Mouse (Mus musculus): Measurements from ENCODE around the gene Ntrk3. TPM values are rescaled to one million over a fixed set of nuclear protein-coding genes. Genes with fewer than 3 reads are reported as not detected.
A peak's percentile ranks its signal among the peaks of the same experiment; 100 is the strongest.

Ntrk3 gene
- polyA plus RNA-seq, 1 experiment = 9.7 TPM

- TF ChIP-seq POLR2A (IDR thresholded peaks at IDR 0.05; ENCODE audit: low read depth, low read length) = no peak
- TF ChIP-seq CTCF (conservative IDR thresholded peaks at IDR 0.05; ENCODE audit: insufficient read depth, insufficient read length, low read depth, low read length) = no peak
- Histone ChIP-seq H3K4me1 (ENCODE audit: control insufficient read depth, insufficient read depth, low read length) (no peaks in the 10 kb centered on the region), H3K4me3 (ENCODE audit: insufficient read depth, low read depth, low read length) (no peak overlapping the region), H3K36me3 (ENCODE audit: control insufficient read depth, insufficient read depth, low read length) (no peaks in the 10 kb centered on the region), H3K27ac (ENCODE audit: insufficient read depth, low read depth, low read length) (no peak overlapping the region), H3K27me3 (replicated peaks; ENCODE audit: control insufficient read depth, insufficient read depth, low read length) (no peaks in the 10 kb centered on the region)
- WGBS = 61% methylated on average over 4 of the region's 4 CpGs
- peak; percentile 3 for DNase-seq
Observed at GRCm38 (mm10) chr7:78623686-78624085, 114.1 kb downstream of the Ntrk3 start.

- WGBS = 40% methylated on average over 4 of the region's 4 CpGs
- DNase-seq = no peak
- H3K4me1 ChIP-seq (ENCODE audit: control insufficient read depth, insufficient read depth, low read length) = no peaks in the 10 kb centered on the region
- H3K4me3 ChIP-seq (ENCODE audit: insufficient read depth, low read depth, low read length) = no peak overlapping the region
- no peak overlapping the region for H3K27ac ChIP-seq (ENCODE audit: insufficient read depth, low read depth, low read length)
- no peaks in the 10 kb centered on the region for H3K36me3 ChIP-seq (ENCODE audit: control insufficient read depth, insufficient read depth, low read length)
- TF ChIP-seq CTCF (conservative IDR thresholded peaks at IDR 0.05; ENCODE audit: insufficient read depth, insufficient read length, low read depth, low read length) = no peak
- no peaks in the 10 kb centered on the region for H3K27me3 ChIP-seq (replicated peaks; ENCODE audit: control insufficient read depth, insufficient read depth, low read length)
Observed at GRCm38 (mm10) chr7:78621115-78621514, 116.7 kb downstream of the Ntrk3 start.

- H3K4me3 ChIP-seq (ENCODE audit: insufficient read depth, low read depth, low read length) = no peak overlapping the region
- no peaks in the 10 kb centered on the region for H3K36me3 ChIP-seq (ENCODE audit: control insufficient read depth, insufficient read depth, low read length)
- no peak for DNase-seq
- H3K4me1 ChIP-seq (ENCODE audit: control insufficient read depth, insufficient read depth, low read length) = no peaks in the 10 kb centered on the region
- no peak for TF ChIP-seq POLR2A (IDR thresholded peaks at IDR 0.05; ENCODE audit: low read depth, low read length)
- TF ChIP-seq CTCF (conservative IDR thresholded peaks at IDR 0.05; ENCODE audit: insufficient read depth, insufficient read length, low read depth, low read length) = no peak
- no peak overlapping the region for H3K27ac ChIP-seq (ENCODE audit: insufficient read depth, low read depth, low read length)
- WGBS = 43% methylated on average over 9 of the region's 9 CpGs
- H3K27me3 ChIP-seq (replicated peaks; ENCODE audit: control insufficient read depth, insufficient read depth, low read length) = no peaks in the 10 kb centered on the region
Observed at GRCm38 (mm10) chr7:78619818-78620577, 117.8 kb downstream of the Ntrk3 start.

- WGBS = 22% methylated on average over 5 of the region's 5 CpGs
- DNase-seq = no peak
- no peak overlapping the region for H3K27ac ChIP-seq (ENCODE audit: insufficient read depth, low read depth, low read length)
- no peaks in the 10 kb centered on the region for H3K27me3 ChIP-seq (replicated peaks; ENCODE audit: control insufficient read depth, insufficient read depth, low read length)
- H3K4me1 ChIP-seq (ENCODE audit: control insufficient read depth, insufficient read depth, low read length) = no peaks in the 10 kb centered on the region
- no peaks in the 10 kb centered on the region for H3K36me3 ChIP-seq (ENCODE audit: control insufficient read depth, insufficient read depth, low read length)
- TF ChIP-seq CTCF (conservative IDR thresholded peaks at IDR 0.05; ENCODE audit: insufficient read depth, insufficient read length, low read depth, low read length) (no peak), POLR2A (IDR thresholded peaks at IDR 0.05; ENCODE audit: low read depth, low read length) (no peak)
- H3K4me3 ChIP-seq (ENCODE audit: insufficient read depth, low read depth, low read length) = no peak overlapping the region
Observed at GRCm38 (mm10) chr7:78605538-78606130, 132.2 kb downstream of the Ntrk3 start.

- DNase-seq = no peak
- no peak for TF ChIP-seq POLR2A (IDR thresholded peaks at IDR 0.05; ENCODE audit: low read depth, low read length)
- TF ChIP-seq CTCF (conservative IDR thresholded peaks at IDR 0.05; ENCODE audit: insufficient read depth, insufficient read length, low read depth, low read length) = no peak
- Histone ChIP-seq H3K4me1 (ENCODE audit: control insufficient read depth, insufficient read depth, low read length) (no peaks in the 10 kb centered on the region), H3K27ac (ENCODE audit: insufficient read depth, low read depth, low read length) (no peak overlapping the region), H3K4me3 (ENCODE audit: insufficient read depth, low read depth, low read length) (no peak overlapping the region), H3K27me3 (replicated peaks; ENCODE audit: control insufficient read depth, insufficient read depth, low read length) (no peaks in the 10 kb centered on the region), H3K36me3 (ENCODE audit: control insufficient read depth, insufficient read depth, low read length) (no peaks in the 10 kb centered on the region)
- 14% methylated on average over 7 of the region's 7 CpGs for WGBS
Observed at GRCm38 (mm10) chr7:78603922-78604321, 133.9 kb downstream of the Ntrk3 start.

- DNase-seq = no peak
- Histone ChIP-seq H3K27me3 (replicated peaks; ENCODE audit: control insufficient read depth, insufficient read depth, low read length) (no peaks in the 10 kb centered on the region), H3K36me3 (ENCODE audit: control insufficient read depth, insufficient read depth, low read length) (no peaks in the 10 kb centered on the region), H3K4me1 (ENCODE audit: control insufficient read depth, insufficient read depth, low read length) (no peaks in the 10 kb centered on the region), H3K4me3 (ENCODE audit: insufficient read depth, low read depth, low read length) (no peak overlapping the region), H3K27ac (ENCODE audit: insufficient read depth, low read depth, low read length) (no peak overlapping the region)
- TF ChIP-seq POLR2A (IDR thresholded peaks at IDR 0.05; ENCODE audit: low read depth, low read length) (no peak), CTCF (conservative IDR thresholded peaks at IDR 0.05; ENCODE audit: insufficient read depth, insufficient read length, low read depth, low read length) (no peak)
- 76% methylated on average over 3 of the region's 3 CpGs for WGBS
Observed at GRCm38 (mm10) chr7:78601851-78602250, 136.0 kb downstream of the Ntrk3 start.

- no peak overlapping the region for H3K27ac ChIP-seq (ENCODE audit: insufficient read depth, low read depth, low read length)
- H3K27me3 ChIP-seq (replicated peaks; ENCODE audit: control insufficient read depth, insufficient read depth, low read length) = no peaks in the 10 kb centered on the region
- no peak overlapping the region for H3K4me3 ChIP-seq (ENCODE audit: insufficient read depth, low read depth, low read length)
- no peaks in the 10 kb centered on the region for H3K36me3 ChIP-seq (ENCODE audit: control insufficient read depth, insufficient read depth, low read length)
- WGBS = 88% methylated on average over 6 of the region's 6 CpGs
- H3K4me1 ChIP-seq (ENCODE audit: control insufficient read depth, insufficient read depth, low read length) = no peaks in the 10 kb centered on the region
- TF ChIP-seq CTCF (conservative IDR thresholded peaks at IDR 0.05; ENCODE audit: insufficient read depth, insufficient read length, low read depth, low read length) = no peak
- no peak for TF ChIP-seq POLR2A (IDR thresholded peaks at IDR 0.05; ENCODE audit: low read depth, low read length)
- no peak for DNase-seq
Observed at GRCm38 (mm10) chr7:78600886-78601285, 136.9 kb downstream of the Ntrk3 start.
